Mouse (Mus musculus) CH12.LX (cell line): ENCODE measurements around the gene Gm9857. TPM values are rescaled to one million over a fixed set of nuclear protein-coding genes. Genes with fewer than 3 reads are reported as not detected.

Experiments
- DNase-seq: peaks from one replicate; pipeline ENCODE4 v3.0.0-alpha.2; 2013; ENCODE audit errors: extremely low read depth
- H3K27ac ChIP-seq: 2 replicates; pipeline ENCODE4 v1.5.1; 2012; ENCODE audit warnings: low read depth, mild to moderate bottlenecking, control low read depth, moderate library complexity; ENCODE audit not compliant: insufficient read depth
- H3K27me3 ChIP-seq: replicated peaks from 2 replicates; pipeline ENCODE3; 2012; ENCODE audit warnings: inconsistent platforms
- H3K36me3 ChIP-seq, 2 experiments: replicated peaks in 1 of 2; 2 replicates each; pipeline versions ENCODE3 to v1.6.1; 2012; ENCODE audit warnings: inconsistent platforms in 1 of 2, low read length in 1 of 2, mild to moderate bottlenecking in 1 of 2, mixed read lengths in 1 of 2, moderate library complexity in 1 of 2; ENCODE audit not compliant: control insufficient read depth in 1 of 2, insufficient read depth in 1 of 2
- H3K4me1 ChIP-seq, 2 experiments: 2 replicates each; pipeline ENCODE4 v1.6.1; 2012; ENCODE audit warnings: inconsistent platforms in 1 of 2, moderate library complexity in 1 of 2; ENCODE audit not compliant: insufficient read depth in 2 of 2, control insufficient read depth in 1 of 2
- H3K4me2 ChIP-seq: 2 replicates; pipeline ENCODE4 v1.6.1; 2012; ENCODE audit warnings: low read depth, mild to moderate bottlenecking, control low read depth; ENCODE audit not compliant: poor library complexity, insufficient read depth, severe bottlenecking
- H3K4me3 ChIP-seq, 3 experiments: fragments of 150-350 bp in 1 of 3; sonication (generic) in 1 of 3; replicated peaks in 1 of 3; 2 replicates each; pipeline versions ENCODE3 to v1.5.1; 2011 to 2012; ENCODE audit warnings: low read depth in 2 of 3, low read length in 2 of 3, mild to moderate bottlenecking in 2 of 3, moderate library complexity in 2 of 3, control low read depth in 1 of 3, improper control_type of control experiment in 1 of 3, inconsistent platforms in 1 of 3, mixed read lengths in 1 of 3; ENCODE audit not compliant: poor library complexity in 1 of 3
- H3K79me2 ChIP-seq: replicated peaks from 2 replicates; pipeline ENCODE4 v1.6.1; 2012; ENCODE audit warnings: mild to moderate bottlenecking, moderate library complexity; ENCODE audit not compliant: control insufficient read depth, poor library complexity, insufficient read depth, severe bottlenecking; ENCODE audit errors: extremely low read depth
- H3K9ac ChIP-seq: 2 replicates; pipeline ENCODE4 v1.6.1; 2012; ENCODE audit warnings: low read depth, mild to moderate bottlenecking, control low read depth, moderate library complexity; ENCODE audit not compliant: insufficient read depth
- H3K9me3 ChIP-seq: replicated peaks from 2 replicates; pipeline ENCODE3; 2012; ENCODE audit warnings: low read length, inconsistent platforms, mixed read lengths
- CHD1 ChIP-seq: IDR thresholded peaks from 2 replicates; pipeline ENCODE4 v1.6.1; 2012; ENCODE audit warnings: low read depth, low read length, improper control_type of control experiment, inconsistent platforms
- CTCF ChIP-seq, 2 experiments: IDR thresholded peaks in 1 of 2; conservative IDR thresholded peaks in 1 of 2; 2 replicates each; pipeline ENCODE4 v1.5.1; 2011 to 2012; ENCODE audit warnings: low read depth in 2 of 2, low read length in 2 of 2, improper control_type of control experiment in 1 of 2, inconsistent platforms in 1 of 2, mild to moderate bottlenecking in 1 of 2, moderate library complexity in 1 of 2
- ELF1 ChIP-seq: IDR thresholded peaks from 2 replicates; pipeline ENCODE4 v1.6.1; 2014; ENCODE audit warnings: low read depth, mild to moderate bottlenecking, inconsistent platforms, low read length, improper control_type of control experiment
- EP300 ChIP-seq: IDR thresholded peaks from 2 replicates; pipeline ENCODE4 v1.6.1; 2011; ENCODE audit warnings: low read length, improper control_type of control experiment
- GABPA ChIP-seq: IDR thresholded peaks from 2 replicates; pipeline ENCODE4 v1.6.1; 2012; ENCODE audit warnings: low read depth, low read length, improper control_type of control experiment, inconsistent platforms; ENCODE audit not compliant: insufficient replicate concordance
- JUN ChIP-seq: IDR thresholded peaks from 2 replicates; pipeline ENCODE4 v1.6.1; 2011; ENCODE audit warnings: low read depth, mild to moderate bottlenecking, low read length, improper control_type of control experiment, moderate library complexity; ENCODE audit not compliant: insufficient read depth
- JUND ChIP-seq: conservative IDR thresholded peaks from 2 replicates; pipeline ENCODE4 v1.6.1; 2011; ENCODE audit warnings: low read depth, low read length, improper control_type of control experiment
- MAFK ChIP-seq: IDR thresholded peaks from 2 replicates; pipeline ENCODE4 v1.6.1; 2011; ENCODE audit warnings: low read length, improper control_type of control experiment; ENCODE audit not compliant: insufficient replicate concordance
- MAX ChIP-seq: IDR thresholded peaks from 2 replicates; pipeline ENCODE4 v1.6.1; 2011; ENCODE audit warnings: low read length, improper control_type of control experiment
- MAZ ChIP-seq: IDR thresholded peaks from 2 replicates; pipeline ENCODE4 v1.6.1; 2012; ENCODE audit warnings: low read depth, mild to moderate bottlenecking, inconsistent platforms, low read length, improper control_type of control experiment, moderate library complexity
- MXI1 ChIP-seq: IDR thresholded peaks from 2 replicates; pipeline ENCODE4 v1.6.1; 2011; ENCODE audit warnings: mild to moderate bottlenecking, low read depth, low read length, improper control_type of control experiment
- MYC ChIP-seq: IDR thresholded peaks from 2 replicates; pipeline ENCODE4 v1.6.1; 2011; ENCODE audit warnings: low read depth, mild to moderate bottlenecking, improper control_type of control experiment, low read length
- PAX5 ChIP-seq: IDR thresholded peaks from 2 replicates; pipeline ENCODE4 v1.6.1; 2012; ENCODE audit warnings: low read length, inconsistent platforms, mixed read lengths
- POLR2A ChIP-seq: IDR thresholded peaks from 2 replicates; pipeline ENCODE4 v1.6.1; 2011; ENCODE audit warnings: low read depth, mild to moderate bottlenecking, improper control_type of control experiment, low read length
- POLR2AphosphoS2 ChIP-seq: IDR thresholded peaks from 2 replicates; pipeline ENCODE4 v1.6.1; 2011; ENCODE audit warnings: low read depth, low read length, improper control_type of control experiment
- RAD21 ChIP-seq: IDR thresholded peaks from 2 replicates; pipeline ENCODE4 v1.6.1; 2011; ENCODE audit warnings: low read depth, mild to moderate bottlenecking, low read length, improper control_type of control experiment, moderate library complexity
- RCOR1 ChIP-seq: conservative IDR thresholded peaks from 2 replicates; pipeline ENCODE4 v1.6.1; 2012; ENCODE audit warnings: low read depth, mild to moderate bottlenecking, inconsistent platforms, low read length, improper control_type of control experiment
- SIN3A ChIP-seq: IDR thresholded peaks from 2 replicates; pipeline ENCODE4 v1.6.1; 2012; ENCODE audit warnings: low read length, improper control_type of control experiment, inconsistent platforms
- TBP ChIP-seq: conservative IDR thresholded peaks from 2 replicates; pipeline ENCODE4 v1.6.1; 2011; ENCODE audit warnings: low read depth, low read length, improper control_type of control experiment
- TCF12 ChIP-seq: IDR thresholded peaks from 2 replicates; pipeline ENCODE4 v1.6.1; 2014; ENCODE audit warnings: low read depth, mild to moderate bottlenecking, inconsistent platforms, low read length, improper control_type of control experiment
- UBTF ChIP-seq: IDR thresholded peaks from 2 replicates; pipeline ENCODE4 v1.6.1; 2012; ENCODE audit warnings: low read depth, mild to moderate bottlenecking, inconsistent platforms, low read length, improper control_type of control experiment, moderate library complexity
- USF2 ChIP-seq: conservative IDR thresholded peaks from 2 replicates; pipeline ENCODE4 v1.6.1; 2011; ENCODE audit warnings: low read depth, low read length, improper control_type of control experiment
- ZC3H11A ChIP-seq: IDR thresholded peaks from 2 replicates; pipeline ENCODE4 v1.6.1; 2012; ENCODE audit warnings: low read depth, mild to moderate bottlenecking, inconsistent platforms, low read length, improper control_type of control experiment
- ZKSCAN1 ChIP-seq: IDR thresholded peaks from 2 replicates; pipeline ENCODE4 v1.6.1; 2012; ENCODE audit warnings: low read depth, inconsistent platforms, low read length, improper control_type of control experiment, borderline replicate concordance
- ZMIZ1 ChIP-seq: IDR thresholded peaks from 2 replicates; pipeline ENCODE4 v1.6.1; 2012; ENCODE audit warnings: low read depth, mild to moderate bottlenecking, inconsistent platforms, low read length, improper control_type of control experiment
- ZNF384 ChIP-seq: IDR thresholded peaks from 2 replicates; pipeline ENCODE4 v1.6.1; 2012; ENCODE audit warnings: low read depth, low read length, improper control_type of control experiment, inconsistent platforms
- dilution Hi-C: fragments of 300-500 bp; cut with MboI; formaldehyde crosslinking; loops from 2 replicates; pipeline ENCODE4 v1.14.3; 2020; ENCODE audit warnings: low sequenced_read_pairs; ENCODE audit not compliant: extremely low pct_unique_long_range_greater_than_20kb, extremely low pct_ligation_motif_present
- in situ Hi-C: fragments of 300-500 bp; cut with MboI; formaldehyde crosslinking; loops from 3 replicates; pipeline ENCODE4 v1.14.3; 2019; ENCODE audit warnings: low sequenced_read_pairs, low pct_ligation_motif_present, low pct_unique_long_range_greater_than_20kb, mixed read lengths
- polyA plus RNA-seq: library from polyadenylated mRNA; unstranded; fragments of >175 nt; gene quantifications from 2 replicates; pipeline ENCODE4 v1.2.1, GENCODE M21; 2012; ENCODE audit warnings: low read depth; ENCODE audit not compliant: insufficient read length
- total RNA-seq, 2 experiments: library from RNA; depleted of rRNA; stranded (reverse); fragments of 300-350 nt in 1 of 2; fragments of >200 nt in 1 of 2; gene quantifications; 2 replicates each; pipeline ENCODE4 v1.2.3; 2012 to 2014

Gm9857 gene
- total and polyA plus RNA-seq, 3 experiments: not detected

DNA sequence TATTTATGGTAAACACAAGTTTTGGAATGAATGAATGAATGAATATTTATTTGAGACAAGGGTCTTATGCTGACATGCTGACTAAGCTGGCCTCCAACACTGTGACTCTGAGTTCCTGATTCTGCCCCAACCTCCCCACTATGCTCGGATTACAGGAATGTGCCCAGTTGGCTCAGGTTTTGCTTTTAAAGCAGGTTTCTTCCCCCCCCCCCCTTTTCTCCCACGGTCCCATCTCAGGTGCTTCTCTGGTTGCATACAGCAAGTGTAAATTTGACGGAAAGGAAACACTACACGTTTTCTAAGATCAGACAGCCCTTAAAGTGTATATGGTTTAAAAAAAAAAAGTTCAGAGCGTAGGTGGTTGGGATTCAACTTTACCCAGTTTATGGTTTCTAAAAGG lies 672 bp downstream of the Gm9857 start, which contains the start of gene Henmt1:
TSS of gene Henmt1 (plus strand) at position 301 of the 400 bp plus-strand sequence.
- DNase-seq: no peak
- in situ Hi-C loops (no loop called here), dilution Hi-C loops (no loop called here)
- H3K27me3 ChIP-seq: no peaks in the 10 kb centered on the region
- TF ChIP-seq RCOR1 (no peak), UBTF (no peak), RAD21 (no peak), ZNF384 (no peak)
- no peaks in the 10 kb centered on the region for H3K4me1 ChIP-seq
- H3K9me3 ChIP-seq: peaks cover 9% of the 10 kb centered on the region
- no peaks in the 10 kb centered on the region for H3K36me3 ChIP-seq
- no peak within 1 kb of the TSS for H3K4me2 ChIP-seq
- H3K4me3 ChIP-seq: no peak within 1 kb of the TSS
- H3K79me2 ChIP-seq: no peaks in the 10 kb centered on the region
- no peak within 1 kb of the TSS for H3K9ac ChIP-seq
- no peak within 1 kb of the TSS for H3K27ac ChIP-seq

GRCm38 (mm10) chr3:108938691-108939090 lies 1.6 kb downstream of the Gm9857 start:
- H3K27me3 ChIP-seq: no peaks in the 10 kb centered on the region
- in situ Hi-C loops (no loop called here), dilution Hi-C loops (no loop called here)

DNA sequence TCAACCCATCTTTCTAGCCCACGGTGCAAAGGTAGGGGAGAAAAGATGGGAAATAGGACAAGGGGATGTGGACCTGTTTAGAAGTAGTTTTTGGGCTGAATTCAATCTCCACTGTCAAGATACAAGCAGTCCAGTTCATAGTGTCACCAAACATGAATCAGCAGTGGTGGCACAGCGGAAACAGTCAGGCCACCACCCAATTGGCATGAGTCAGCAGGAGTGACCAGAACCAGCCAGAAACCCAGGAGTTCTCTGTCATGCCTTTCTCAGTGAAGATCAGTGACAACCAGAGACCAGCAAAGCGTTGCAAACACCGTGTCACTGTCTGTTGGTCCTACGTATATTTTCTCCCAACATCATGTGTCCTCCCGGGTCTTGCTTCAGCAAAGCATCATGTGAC lies 6.7 kb downstream of the Gm9857 start:
- Histone ChIP-seq H3K9me3 (peaks cover 2% of the 10 kb centered on the region), H3K4me3 (no peak overlapping the region)
- no peak for DNase-seq

More at GRCm38 (mm10) chr3:108938691-108939090, 1.6 kb downstream of the Gm9857 start:
- H3K4me3 ChIP-seq: no peak overlapping the region
- no peaks in the 10 kb centered on the region for H3K36me3 ChIP-seq
- DNase-seq: no peak
- H3K4me2 ChIP-seq: no peak overlapping the region
- H3K27ac ChIP-seq: no peak overlapping the region
- H3K79me2 ChIP-seq: no peaks in the 10 kb centered on the region
- H3K4me1 ChIP-seq: no peaks in the 10 kb centered on the region
- no peak overlapping the region for H3K9ac ChIP-seq
- peaks cover 9% of the 10 kb centered on the region for H3K9me3 ChIP-seq
- TF ChIP-seq RAD21 (no peak), PAX5 (no peak), MAZ (no peak), POLR2AphosphoS2 (no peak), TBP (no peak), ZNF384 (no peak), MAX (no peak), ZMIZ1 (no peak), MAFK (no peak), CTCF (conservative IDR thresholded peaks at IDR 0.05 in 1 of 2, IDR thresholded peaks at IDR 0.05 in 1 of 2; ENCODE audit: low read depth in 2 of 2, low read length in 2 of 2) (no peak), JUN (no peak)
- TF ChIP-seq, all 38 proteins: peak for 0

More for the DNA sequence above, 6.7 kb downstream of the Gm9857 start:
- no peak overlapping the region for H3K9ac ChIP-seq
- no peaks in the 10 kb centered on the region for H3K36me3 ChIP-seq
- no peak overlapping the region for H3K4me2 ChIP-seq
- in situ Hi-C loops (no loop called here), dilution Hi-C loops (no loop called here)
- no peaks in the 10 kb centered on the region for H3K27me3 ChIP-seq
- TF ChIP-seq RAD21: no peak
- no peak for TF ChIP-seq JUND
- TF ChIP-seq TCF12: no peak
- TF ChIP-seq ZKSCAN1: no peak
- TF ChIP-seq TBP: no peak
- TF ChIP-seq SIN3A: no peak
- no peak for TF ChIP-seq MYC
- no peak for TF ChIP-seq CHD1
- no peak for TF ChIP-seq ELF1
- TF ChIP-seq MAZ: no peak
- TF ChIP-seq EP300: no peak
- no peak for TF ChIP-seq RCOR1
- no peak for TF ChIP-seq JUN
- TF ChIP-seq UBTF: no peak
- TF ChIP-seq GABPA: no peak
- TF ChIP-seq MXI1: no peak
- TF ChIP-seq CTCF (conservative IDR thresholded peaks at IDR 0.05 in 1 of 2, IDR thresholded peaks at IDR 0.05 in 1 of 2; ENCODE audit: low read depth in 2 of 2, low read length in 2 of 2): no peak
- no peak for TF ChIP-seq USF2
- no peak for TF ChIP-seq ZC3H11A
- no peak for TF ChIP-seq POLR2A
- no peaks in the 10 kb centered on the region for H3K4me1 ChIP-seq
- no peak overlapping the region for H3K27ac ChIP-seq
- H3K79me2 ChIP-seq: no peaks in the 10 kb centered on the region
